Mouse (Mus musculus): ENCODE measurements around the gene Mmachc.

Gene Mmachc

GRCm38 (mm10) chr4:116692146-116692545, 16.1 kb downstream of the Mmachc start:
- 95% methylated on average over 2 of the region's 2 CpGs for WGBS

- 89% methylated on average over 4 of the region's 4 CpGs for WGBS
Measured at GRCm38 (mm10) chr4:116689309-116689876, 18.8 kb downstream of the Mmachc start.

DNA sequence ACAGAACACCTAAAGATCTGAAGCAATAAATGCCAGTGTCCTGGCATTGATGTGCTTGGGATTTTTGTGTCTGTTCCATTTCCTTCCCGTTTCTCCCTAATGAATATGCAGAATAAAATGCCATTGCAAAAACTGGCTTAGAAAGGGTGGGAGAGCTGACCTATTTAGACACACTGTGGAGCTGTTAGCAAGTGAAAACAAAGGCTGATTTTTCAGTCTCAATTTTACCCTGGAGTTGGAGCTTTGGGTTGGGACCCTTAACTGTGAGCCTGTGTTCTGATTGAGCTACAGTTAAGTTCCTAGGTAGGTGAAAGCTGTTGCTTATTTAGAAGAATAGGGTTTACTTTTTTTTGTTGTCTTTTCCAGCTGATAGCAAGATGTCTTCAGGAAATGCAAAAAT, 21.2 kb downstream of the Mmachc start:
- 14% methylated on average over 1 of the region's 1 CpGs for WGBS

- WGBS: under 1% methylated on average over 56 of the region's 56 CpGs
Measured at GRCm38 (mm10) chr4:116685402-116686061, 22.7 kb downstream of the Mmachc start, which contains the start of gene Prdx1. Gene Prdx1, plus strand, starts transcription at chr4:116685544.

DNA sequence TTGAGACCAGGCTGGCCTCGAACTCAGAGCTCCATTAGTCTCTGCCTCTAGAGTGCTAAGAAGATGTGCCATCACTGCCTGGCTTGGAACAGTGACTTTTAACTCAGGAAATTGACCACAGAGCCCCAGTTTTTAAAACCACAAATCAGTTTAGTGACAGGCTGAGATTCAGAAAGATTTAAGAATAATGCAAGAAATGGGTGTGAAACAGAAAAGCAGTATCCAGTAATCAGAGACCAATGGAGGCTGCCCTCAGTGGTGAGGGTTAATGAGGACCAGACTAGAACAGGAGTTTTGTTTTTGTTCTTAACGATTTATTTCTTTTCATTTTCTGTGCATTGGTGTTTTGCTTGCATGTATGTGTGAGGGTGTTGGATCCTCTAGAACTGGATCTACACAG, 23.5 kb downstream of the Mmachc start:
- 74% methylated on average over 2 of the region's 2 CpGs for WGBS

DNA sequence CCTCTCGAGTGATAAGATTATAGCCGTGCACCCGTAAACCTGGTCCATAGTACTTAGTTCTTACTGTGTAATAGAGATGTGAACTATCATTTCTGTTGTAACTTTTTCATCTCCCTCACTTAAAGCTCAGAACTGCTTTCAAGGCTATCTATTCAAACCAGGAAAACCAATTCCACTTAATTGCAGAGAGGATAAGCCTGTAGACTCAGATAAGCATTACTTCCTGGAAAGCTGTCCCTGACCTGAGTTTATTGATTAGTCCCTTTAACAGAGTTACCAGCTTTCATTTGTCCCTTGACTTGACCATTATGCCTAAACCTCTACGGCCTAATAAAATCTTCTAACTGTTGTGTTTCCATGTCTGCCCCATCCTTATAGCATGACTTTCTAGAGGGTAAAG, 24.2 kb downstream of the Mmachc start:
- 91% methylated on average over 4 of the region's 4 CpGs for WGBS

DNA sequence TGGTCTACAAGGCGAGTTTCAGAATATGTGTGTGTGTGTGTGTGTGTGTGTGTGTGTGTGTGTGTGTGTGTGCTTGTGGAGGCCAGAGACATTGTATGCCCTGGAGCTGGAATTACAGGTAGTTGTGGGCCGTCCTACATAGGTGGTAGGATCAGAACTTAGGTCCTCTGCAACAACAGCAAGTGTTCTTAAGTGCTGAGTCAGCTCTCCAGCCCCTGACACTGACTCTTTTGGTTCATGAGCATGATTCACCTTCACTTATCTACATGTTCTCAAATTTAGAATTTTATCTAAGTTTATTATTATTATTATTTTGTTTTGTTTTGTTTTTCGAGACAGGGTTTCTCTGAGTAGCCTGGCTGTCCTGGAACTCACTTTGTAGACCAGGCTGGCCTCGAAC, 27.7 kb downstream of the Mmachc start:
- WGBS: 96% methylated on average over 4 of the region's 4 CpGs

GRCm38 (mm10) chr4:116679141-116679540, 29.1 kb downstream of the Mmachc start:
- 69% methylated on average over 5 of the region's 5 CpGs for WGBS

DNA sequence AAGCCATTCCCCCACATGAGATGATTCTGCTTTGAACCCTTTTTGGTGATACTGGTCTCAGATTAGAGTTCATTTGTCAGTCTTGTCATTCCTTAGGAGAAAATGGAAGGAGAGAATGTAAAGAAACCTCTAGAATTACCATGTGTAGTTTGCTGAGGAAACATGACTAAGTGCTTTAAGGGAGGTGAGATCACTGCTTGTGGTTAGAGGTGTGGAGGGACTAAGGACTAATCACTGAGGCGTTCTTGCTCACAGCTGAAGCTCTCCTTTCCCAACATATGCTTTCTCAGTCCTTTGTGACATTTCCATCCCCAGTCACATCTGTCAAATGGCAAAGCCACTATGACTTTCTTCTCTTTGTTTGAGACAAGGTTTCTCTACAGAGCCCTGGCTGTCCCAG, 30.4 kb downstream of the Mmachc start:
- WGBS: 83% methylated on average over 1 of the region's 1 CpGs

DNA sequence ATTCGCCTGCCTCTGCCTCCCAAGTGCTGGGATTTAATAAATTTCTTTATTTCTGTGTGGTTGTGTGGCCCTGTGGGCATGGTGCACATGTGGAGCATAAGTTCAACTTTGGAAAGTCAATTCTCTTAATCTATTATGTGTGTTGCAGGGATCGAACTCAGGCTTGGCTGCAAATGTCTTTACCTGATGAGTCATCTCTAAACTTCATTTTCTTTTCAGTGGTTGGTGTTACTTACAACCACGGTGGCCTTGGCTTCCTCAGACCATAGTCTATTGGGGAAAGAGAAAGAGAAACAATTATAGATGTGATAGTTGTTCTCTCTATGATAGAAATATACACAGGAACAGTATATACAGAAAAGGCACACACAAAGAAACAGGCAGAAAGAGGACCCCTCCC, 32.2 kb downstream of the Mmachc start:
- WGBS: 87% methylated on average over 3 of the region's 3 CpGs

DNA sequence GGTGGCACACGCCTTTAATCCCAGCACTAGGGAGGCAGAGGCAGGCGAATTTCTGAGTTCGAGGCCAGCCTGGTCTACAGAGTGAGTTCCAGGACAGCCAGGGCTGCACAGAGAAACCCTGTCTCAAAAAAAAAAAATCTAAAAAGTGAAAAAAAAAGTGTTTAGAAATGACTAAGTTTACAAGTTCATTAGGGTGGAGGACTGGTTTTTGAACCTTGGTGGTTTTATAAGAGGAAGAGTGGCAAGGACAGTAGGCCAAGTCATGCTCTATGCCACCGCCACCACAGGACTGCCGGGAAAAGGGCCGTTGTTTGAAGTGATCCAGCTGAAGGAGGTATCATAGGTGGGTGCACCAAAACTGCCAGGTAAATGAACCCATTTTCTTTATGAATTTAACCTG, 33.4 kb downstream of the Mmachc start:
- WGBS: 95% methylated on average over 6 of the region's 6 CpGs

DNA sequence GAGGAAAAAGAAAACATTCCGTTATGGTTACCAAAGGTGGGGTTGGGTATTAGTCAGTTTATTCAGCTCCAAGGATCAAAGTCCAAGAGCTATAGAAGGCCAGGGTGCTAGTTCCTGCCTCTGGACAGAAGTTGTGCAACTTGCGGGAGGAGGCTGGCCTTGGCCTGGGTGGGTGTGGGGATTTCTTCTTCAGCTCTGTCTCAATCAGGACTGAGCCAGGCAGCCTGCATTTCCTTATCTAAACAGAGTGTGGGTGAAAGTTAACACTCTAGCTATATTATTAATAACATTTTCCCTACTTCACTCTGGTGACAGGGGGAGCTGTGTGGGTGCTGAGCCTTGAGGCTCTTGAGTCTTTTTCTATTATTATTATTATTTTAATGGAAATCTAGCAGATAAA, 35.4 kb downstream of the Mmachc start:
- 71% methylated on average over 2 of the region's 2 CpGs for WGBS

DNA sequence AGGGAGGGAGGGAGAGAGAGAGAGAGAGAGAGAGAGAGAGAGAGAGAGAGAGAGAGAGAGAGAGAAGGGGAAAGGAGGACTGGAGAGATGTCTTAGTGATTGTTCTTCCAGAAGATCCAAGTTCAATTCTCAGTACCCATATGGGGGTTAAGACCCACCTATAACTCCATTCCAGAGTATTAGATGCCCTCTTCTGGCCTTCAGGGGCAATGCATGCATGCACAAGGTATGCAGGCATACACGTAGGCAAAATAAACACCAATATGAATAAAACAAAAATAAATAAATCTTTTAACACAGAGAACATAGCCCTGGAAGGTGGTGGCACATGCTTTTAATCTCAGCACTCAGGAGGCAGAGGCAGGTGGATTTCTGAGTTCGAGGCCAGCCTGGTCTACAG, 38.9 kb downstream of the Mmachc start:
- 71% methylated on average over 2 of the region's 2 CpGs for WGBS

DNA sequence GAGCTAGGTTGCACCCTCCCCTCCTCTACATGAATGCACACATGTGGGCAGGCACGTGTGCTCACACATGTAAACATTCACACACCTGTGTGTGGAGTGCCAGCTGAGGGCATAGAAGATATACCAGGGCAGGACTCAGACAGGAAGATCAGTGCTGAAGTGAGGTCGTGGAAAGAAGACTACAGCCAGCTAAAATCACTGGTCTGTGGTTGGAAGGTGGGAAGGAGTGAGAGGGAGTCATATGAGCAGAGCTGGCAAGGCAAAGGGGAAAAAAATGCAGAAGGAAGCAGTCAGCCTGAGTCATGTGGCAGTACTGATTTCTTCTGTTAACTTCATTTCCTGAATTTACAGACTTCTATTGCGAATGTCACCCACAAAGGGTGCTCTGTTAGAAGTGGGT, 40.1 kb downstream of the Mmachc start:
- WGBS: 44% methylated on average over 3 of the region's 3 CpGs

- 41% methylated on average over 4 of the region's 4 CpGs for WGBS
Measured at GRCm38 (mm10) chr4:116666625-116667024, 41.6 kb downstream of the Mmachc start.

- 89% methylated on average over 1 of the region's 1 CpGs for WGBS
Measured at GRCm38 (mm10) chr4:116661998-116662397, 46.2 kb downstream of the Mmachc start.

DNA sequence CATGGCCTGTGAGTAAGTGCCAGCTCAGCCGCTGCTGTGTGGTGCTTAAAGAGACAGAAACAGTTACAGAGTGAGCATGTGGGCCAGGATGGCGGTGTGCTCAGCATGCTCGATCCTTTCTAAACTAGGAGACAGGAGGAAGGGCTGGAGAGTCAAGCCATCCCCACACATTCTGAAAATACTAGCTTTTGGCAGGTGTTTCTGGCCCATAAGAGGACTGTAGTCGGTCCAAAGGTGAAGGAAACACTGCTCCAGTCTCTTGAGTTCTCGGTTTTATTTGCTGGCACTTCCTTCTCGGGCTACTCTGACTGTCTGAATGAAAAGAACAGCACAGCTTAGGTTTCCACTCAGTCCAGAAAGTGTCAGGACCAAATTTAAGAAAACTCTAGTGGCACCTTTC, 47.4 kb downstream of the Mmachc start:
- 54% methylated on average over 6 of the region's 6 CpGs for WGBS

GRCm38 (mm10) chr4:116659916-116660315, 48.3 kb downstream of the Mmachc start:
- WGBS: 74% methylated on average over 6 of the region's 6 CpGs

- 43% methylated on average over 2 of the region's 2 CpGs for WGBS
Measured at GRCm38 (mm10) chr4:116659474-116659873, 48.7 kb downstream of the Mmachc start.

DNA sequence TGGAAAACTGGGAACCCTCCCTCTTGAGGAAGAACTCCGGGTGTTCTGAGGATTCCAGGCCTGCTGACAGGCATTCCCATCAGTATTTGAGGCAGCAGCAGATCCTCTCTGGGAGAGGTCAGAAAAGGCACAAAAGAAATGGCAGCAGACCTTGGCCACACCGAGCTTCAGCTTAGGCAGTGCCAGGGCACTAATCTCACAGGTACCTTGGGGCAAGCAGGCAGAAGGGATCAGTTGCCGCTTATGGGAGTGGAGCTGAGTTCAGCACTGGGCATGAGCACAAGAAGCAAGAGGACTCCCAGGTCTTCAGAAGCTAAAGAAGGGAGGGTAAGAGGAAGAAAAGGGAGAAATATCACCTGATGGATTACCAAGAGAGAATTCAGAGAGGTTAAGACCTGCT, 50.2 kb downstream of the Mmachc start:
- WGBS: 67% methylated on average over 3 of the region's 3 CpGs

GRCm38 (mm10) chr4:116655658-116656057, 52.5 kb downstream of the Mmachc start:
- WGBS: 84% methylated on average over 3 of the region's 3 CpGs

- WGBS: 64% methylated on average over 2 of the region's 2 CpGs
Measured at GRCm38 (mm10) chr4:116655100-116655499, 53.1 kb downstream of the Mmachc start.

DNA sequence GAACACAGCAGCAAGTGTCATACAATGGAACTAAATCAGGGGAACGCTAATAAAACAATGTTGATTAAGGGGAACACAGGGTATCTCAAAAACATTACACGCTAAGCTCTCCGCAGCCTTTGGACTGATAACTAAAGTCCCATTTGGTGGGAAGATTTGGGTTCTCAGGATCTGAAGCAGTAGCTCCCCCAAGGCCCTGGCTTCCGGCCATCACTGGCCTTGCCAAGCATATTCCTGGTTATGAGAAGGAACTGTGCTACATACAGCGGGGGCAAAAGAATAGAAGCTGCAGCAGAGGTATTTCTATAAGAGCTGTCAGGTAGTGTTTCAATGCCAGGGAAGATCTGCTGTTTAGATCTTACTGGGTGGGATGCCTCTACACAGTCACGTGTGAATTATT, 55.0 kb downstream of the Mmachc start:
- 86% methylated on average over 6 of the region's 6 CpGs for WGBS

Data from cerebral cortex, adult 2 months (tissue).